Mouse (Mus musculus) liver, postnatal 0 days (tissue): ENCODE data around the gene Armh4.

Experiments used
- CTCF ChIP-seq: sonication (generic); IDR thresholded peaks from 2 replicates; pipeline ENCODE4 v1.5.1; 2016; ENCODE audit warnings: antibody characterized with exemption, low read depth
- EP300 ChIP-seq: IDR thresholded peaks from 2 replicates; pipeline ENCODE4 v1.6.1; 2016; ENCODE audit warnings: antibody characterized with exemption, low read depth, mild to moderate bottlenecking

DNA sequence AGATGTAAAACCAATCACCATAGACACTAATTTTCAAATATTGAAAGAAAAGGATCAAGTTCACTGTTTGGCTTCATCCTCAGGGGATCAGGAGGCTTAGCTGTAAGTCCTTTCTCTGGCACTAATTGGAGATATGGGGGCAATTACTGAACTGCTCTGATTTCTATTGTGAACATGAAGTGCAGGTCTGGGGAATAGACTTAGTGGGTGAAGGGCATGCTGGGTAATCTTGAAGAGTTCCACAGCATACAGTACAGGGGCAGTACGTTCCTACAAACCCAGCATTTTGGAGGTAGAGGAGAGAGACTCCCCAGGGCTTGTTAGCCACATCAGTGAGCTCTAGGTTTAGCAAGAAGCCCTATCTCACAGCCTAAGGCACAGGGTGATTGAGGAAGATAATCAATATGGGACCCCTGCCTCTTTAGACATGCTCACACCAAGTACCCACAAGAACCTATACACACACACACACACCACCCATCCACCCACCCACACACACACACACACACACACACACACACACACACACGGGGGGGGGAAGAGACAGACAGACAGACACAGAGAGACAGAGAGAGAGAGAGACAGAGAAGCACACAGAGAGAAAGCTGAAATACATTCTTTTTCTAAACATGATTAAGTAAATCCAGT, 44.6 kb downstream of the Armh4 start:
- TF ChIP-seq CTCF (no peak), EP300 (no peak)
